Mouse (Mus musculus) ovary, adult 10 weeks (tissue): ENCODE measurements around the gene Hikeshi. TPM values are rescaled to one million over a fixed set of nuclear protein-coding genes. Genes with fewer than 3 reads are reported as not detected.

ENCODE experiments used
- polyA plus RNA-seq: library from polyadenylated mRNA; stranded (reverse); fragments of 350-450 nt; fragmentation: Illumina TruSeq; extraction: RNeasy Lipid Tissue Mini Kit (QIAGEN cat#74804); gene quantifications from one replicate; pipeline ENCODE4 v1.2.3, GENCODE M21; 2014

The Hikeshi gene
- polyA plus RNA-seq, result 121 TPM

GRCm38 (mm10) chr7:89940571-89941463 is at the start of gene Hikeshi:
Gene Hikeshi (minus strand): TSS chr7:89941204.

GRCm38 (mm10) chr7:89980485-89981422 is 39.8 kb upstream of the Hikeshi start, which contains the start of gene Eed:
Gene Eed (minus strand): TSS chr7:89980983.

GRCm38 (mm10) chr7:89903442-89904343 is 37.3 kb downstream of the Hikeshi start, which contains the start of gene Ccdc81:
Gene Ccdc81 (minus strand): TSS chr7:89903629.

Other genes starting within 250 kb of the Hikeshi start
- 1.3 TPM for gene Ccdc81, start 37.6 kb downstream of the Hikeshi start, polyA plus RNA-seq
- 119 TPM for gene Eed, start 39.8 kb upstream of the Hikeshi start, polyA plus RNA-seq
- 655 TPM for gene Picalm, start 189.0 kb upstream of the Hikeshi start, polyA plus RNA-seq